Mouse (Mus musculus) small intestine, adult 2 months (tissue): ENCODE measurements around the gene Washc4. TPM values are rescaled to one million over a fixed set of nuclear protein-coding genes. Genes with fewer than 3 reads are reported as not detected.

Source experiments
- H3K27ac ChIP-seq: fragments of 200-500 bp; 2 replicates; pipeline ENCODE4 v1.5.1; 2012; ENCODE audit warnings: low read depth, low read length, control low read depth, inconsistent platforms; ENCODE audit not compliant: insufficient read depth
- H3K27me3 ChIP-seq: fragments of 200-500 bp; 2 replicates; pipeline ENCODE4 v1.6.1; 2012; ENCODE audit warnings: mild to moderate bottlenecking, moderate library complexity, low read length, inconsistent platforms; ENCODE audit not compliant: control insufficient read depth, insufficient read depth
- H3K36me3 ChIP-seq: fragments of 200-500 bp; 2 replicates; pipeline ENCODE4 v1.6.1; 2012; ENCODE audit warnings: mild to moderate bottlenecking, low read length, control low read depth, inconsistent platforms; ENCODE audit not compliant: control insufficient read depth, insufficient read depth
- H3K4me1 ChIP-seq: fragments of 200-500 bp; 2 replicates; pipeline ENCODE4 v1.6.1; 2012; ENCODE audit warnings: low read length, inconsistent platforms, mixed read lengths; ENCODE audit not compliant: control insufficient read depth, insufficient read depth, insufficient read length
- H3K4me3 ChIP-seq: fragments of 200-500 bp; 2 replicates; pipeline ENCODE4 v1.5.1; 2012; ENCODE audit warnings: low read depth, mild to moderate bottlenecking, control low read depth, inconsistent platforms, low read length, moderate library complexity
- CTCF ChIP-seq: fragments of 200-500 bp; IDR thresholded peaks from 2 replicates; pipeline ENCODE4 v1.5.1; 2012; ENCODE audit warnings: low read depth, mild to moderate bottlenecking, control low read depth, inconsistent platforms, low read length, moderate library complexity, mixed read lengths; ENCODE audit not compliant: insufficient replicate concordance, insufficient read length; ENCODE audit errors: extremely low read depth
- POLR2A ChIP-seq: fragments of 200-500 bp; IDR thresholded peaks from 2 replicates; pipeline ENCODE4 v1.6.1; 2012; ENCODE audit warnings: low read depth, mild to moderate bottlenecking, control low read depth, inconsistent platforms, low read length, moderate library complexity
- WGBS: fragments of 180-500 bp; shearing (Covaris S2); methylation state at CpG from one replicate; pipeline ENCODE4 v1.1.7; 2018; 5-methylcytosine and 5-hydroxymethylcytosine counted together
- polyA plus RNA-seq: library from polyadenylated mRNA; depleted of rRNA; stranded (reverse); fragments of >200 nt; gene quantifications from 2 replicates; pipeline ENCODE4 v1.2.3, GENCODE M21; 2012

Washc4 gene
- polyA plus RNA-seq, 1 experiment: 0.57 TPM

DNA sequence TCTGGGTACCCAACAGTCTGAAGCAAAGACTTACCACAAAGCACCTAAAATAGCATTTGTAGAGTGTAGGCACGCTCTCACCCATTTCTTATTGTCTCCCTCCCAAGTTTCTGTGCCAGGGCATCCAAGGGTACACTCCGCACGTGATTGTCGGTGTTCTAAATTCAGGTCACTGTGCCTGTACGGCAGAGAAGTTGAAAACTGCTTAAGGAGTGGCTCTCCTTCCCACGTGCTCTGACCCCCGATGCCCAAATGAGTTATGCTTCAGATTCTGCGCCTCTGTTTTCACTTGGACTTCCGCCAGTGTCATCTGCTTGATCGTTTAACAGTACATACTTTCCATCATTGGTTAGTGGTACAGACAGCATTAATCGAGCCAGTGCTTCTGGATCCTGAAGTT, 57.1 kb downstream of the Washc4 start:
- WGBS: 80% methylated on average over 11 of the region's 11 CpGs
- TF ChIP-seq CTCF: no peak
- TF ChIP-seq POLR2A: no peak
- H3K36me3 ChIP-seq: peaks cover 46% of the 10 kb centered on the region

DNA sequence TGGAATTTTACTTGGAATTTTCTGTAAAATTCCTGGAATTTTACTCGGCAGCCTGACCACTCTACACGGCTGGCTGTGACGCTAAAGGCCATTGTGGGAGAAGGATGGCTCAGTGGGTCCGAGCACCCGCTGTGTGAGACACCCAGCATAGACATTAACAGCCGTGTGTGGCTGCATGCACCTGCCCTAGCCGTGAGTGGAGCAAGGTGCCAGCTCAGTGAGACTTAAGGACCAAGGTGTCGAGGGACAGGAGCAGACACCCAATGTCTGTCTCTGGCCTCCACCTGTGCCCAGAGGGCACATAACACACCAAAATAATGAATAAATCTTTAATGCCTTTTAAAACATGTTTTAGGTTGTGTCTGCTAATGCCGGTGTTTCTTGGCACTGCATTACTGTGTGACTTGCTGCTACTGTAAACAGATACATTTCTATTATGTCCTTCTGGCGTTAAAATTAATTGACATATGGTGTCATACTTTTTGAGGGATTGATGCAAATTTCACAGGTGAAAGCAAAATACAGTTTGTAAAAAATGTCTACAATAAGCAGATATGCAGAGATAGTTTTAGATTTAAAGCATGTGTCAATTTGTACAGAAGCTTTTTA, 60.5 kb downstream of the Washc4 start:
- WGBS: 88% methylated on average over 10 of the region's 10 CpGs
- Histone ChIP-seq H3K4me1 (no peaks in the 10 kb centered on the region), H3K4me3 (no peak overlapping the region), H3K27ac (no peak overlapping the region), H3K27me3 (no peaks in the 10 kb centered on the region), H3K36me3 (peaks cover 58% of the 10 kb centered on the region)
- no peak for TF ChIP-seq POLR2A

More for the DNA sequence above, 57.1 kb downstream of the Washc4 start:
- Histone ChIP-seq H3K27me3 (no peaks in the 10 kb centered on the region), H3K27ac (no peak overlapping the region), H3K4me3 (no peak overlapping the region), H3K4me1 (no peaks in the 10 kb centered on the region)

DNA sequence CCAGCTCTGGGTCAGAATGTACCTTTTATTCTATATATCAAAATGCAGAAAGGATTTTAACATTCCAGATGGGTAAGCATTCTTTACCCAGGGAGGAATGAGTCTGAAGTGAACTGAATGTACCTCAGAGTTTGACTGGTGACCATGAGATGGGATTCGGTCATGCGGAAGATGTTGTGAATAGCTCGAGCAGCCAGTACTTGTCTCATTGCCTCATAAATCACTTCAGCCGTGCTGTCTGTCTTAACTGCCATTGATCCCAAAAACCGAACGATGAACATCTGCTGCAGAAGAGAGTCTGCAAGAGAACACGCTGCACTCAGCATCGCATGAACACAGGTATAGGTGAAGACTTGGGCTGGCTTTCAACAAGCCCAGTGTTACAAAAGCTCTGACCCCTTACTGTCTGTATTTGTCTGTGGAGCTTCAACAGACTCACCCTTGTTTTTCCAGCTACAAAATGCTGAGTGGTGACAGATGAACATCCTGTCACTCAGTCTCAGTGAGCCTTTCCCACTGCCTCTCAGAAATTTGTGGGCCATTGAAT, 62.2 kb downstream of the Washc4 start:
- Histone ChIP-seq H3K4me3 (no peak overlapping the region), H3K27ac (no peak overlapping the region), H3K27me3 (no peaks in the 10 kb centered on the region), H3K36me3 (peaks cover 60% of the 10 kb centered on the region), H3K4me1 (no peaks in the 10 kb centered on the region)
- TF ChIP-seq CTCF: no peak
- TF ChIP-seq POLR2A: no peak
- 87% methylated on average over 8 of the region's 8 CpGs for WGBS

DNA sequence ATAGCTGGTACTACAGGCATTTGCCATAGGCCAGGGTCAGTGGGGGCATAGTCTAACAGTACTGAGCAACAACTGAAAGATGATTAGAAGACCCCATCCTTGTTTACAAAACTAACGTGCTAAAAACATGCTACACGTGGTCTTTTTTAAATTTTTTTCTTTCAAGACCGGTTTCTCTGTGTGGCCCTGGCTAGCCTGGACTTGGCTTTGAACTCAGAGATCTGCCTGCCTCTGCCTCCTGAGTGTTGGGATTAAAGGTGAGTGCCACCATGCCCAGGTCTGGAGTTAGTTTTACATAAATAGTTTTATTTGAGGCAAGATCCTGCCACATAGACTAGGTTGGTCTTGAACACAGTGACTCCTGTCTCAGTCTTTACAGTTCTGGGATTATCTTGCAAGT, 63.6 kb downstream of the Washc4 start:
- Histone ChIP-seq H3K27me3 (no peaks in the 10 kb centered on the region), H3K4me3 (no peak overlapping the region), H3K4me1 (no peaks in the 10 kb centered on the region), H3K27ac (no peak overlapping the region), H3K36me3 (peaks cover 60% of the 10 kb centered on the region)
- 88% methylated on average over 3 of the region's 3 CpGs for WGBS
- TF ChIP-seq POLR2A: no peak
- TF ChIP-seq CTCF: no peak

DNA sequence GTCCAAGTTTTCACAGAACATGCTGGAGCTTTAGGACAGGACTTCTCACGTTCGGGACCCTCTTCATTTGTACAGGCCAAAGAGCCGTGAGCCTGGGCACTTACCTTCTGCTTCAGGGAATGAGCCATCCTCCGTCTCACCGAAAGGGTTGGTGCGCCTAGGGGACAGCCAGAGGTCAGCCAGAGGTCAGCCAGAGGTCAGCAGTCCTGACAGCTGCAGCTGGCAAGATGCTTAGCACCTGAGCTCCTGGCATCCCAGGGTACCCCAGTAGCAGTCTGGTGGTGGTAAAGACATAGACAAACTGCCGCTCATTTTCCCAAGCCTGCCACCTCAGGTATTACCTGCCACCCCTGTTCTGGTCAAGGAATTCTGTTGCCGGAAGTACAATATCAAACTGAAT, 65.0 kb downstream of the Washc4 start:
- no peak overlapping the region for H3K27ac ChIP-seq
- 89% methylated on average over 8 of the region's 8 CpGs for WGBS
- H3K4me3 ChIP-seq: no peak overlapping the region
- peaks cover 57% of the 10 kb centered on the region for H3K36me3 ChIP-seq
- no peaks in the 10 kb centered on the region for H3K4me1 ChIP-seq
- H3K27me3 ChIP-seq: no peaks in the 10 kb centered on the region
- TF ChIP-seq POLR2A (no peak), CTCF (no peak)

DNA sequence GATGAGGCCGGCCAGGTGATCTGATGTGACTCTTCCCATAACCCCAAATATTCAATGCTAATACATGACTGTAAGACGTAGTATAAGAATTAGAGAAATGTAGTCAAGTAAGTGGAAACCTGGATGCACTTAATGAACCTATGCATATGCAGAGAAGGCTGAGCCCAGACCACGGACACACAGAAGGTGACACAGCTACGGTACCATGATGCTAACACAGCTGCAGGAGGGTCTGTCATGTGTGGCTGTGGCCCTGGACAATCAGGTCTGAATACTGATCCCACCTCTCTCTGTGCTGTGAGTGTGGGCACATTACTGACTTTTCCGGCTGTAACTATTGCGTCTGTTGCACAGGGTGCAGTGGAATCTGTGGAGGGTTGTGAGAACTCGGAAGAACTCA, 67.0 kb downstream of the Washc4 start:
- 97% methylated on average over 7 of the region's 7 CpGs for WGBS
- H3K27ac ChIP-seq: no peak overlapping the region
- no peaks in the 10 kb centered on the region for H3K27me3 ChIP-seq
- TF ChIP-seq CTCF (no peak), POLR2A (no peak)
- no peaks in the 10 kb centered on the region for H3K4me1 ChIP-seq
- H3K36me3 ChIP-seq: peaks cover 50% of the 10 kb centered on the region
- no peak overlapping the region for H3K4me3 ChIP-seq

DNA sequence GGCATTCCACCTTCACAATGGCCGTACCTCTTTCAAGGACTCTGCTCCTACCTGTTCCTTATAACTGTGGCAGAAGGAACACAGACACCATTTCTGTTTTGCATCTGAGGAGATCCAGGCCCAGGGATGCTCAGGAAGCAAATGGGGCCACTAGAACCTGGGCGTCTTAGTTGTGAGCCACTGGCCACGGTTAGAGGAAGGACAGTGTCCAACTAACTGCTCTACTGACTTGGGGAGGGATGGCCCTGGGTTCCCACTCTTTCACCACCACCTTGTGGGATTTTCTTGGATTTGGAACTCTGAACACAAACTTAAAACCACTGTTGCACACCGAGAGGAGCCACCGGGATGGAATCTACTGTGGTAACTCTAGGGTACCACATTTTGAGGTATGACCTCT, 68.3 kb downstream of the Washc4 start:
- Histone ChIP-seq H3K27ac (no peak overlapping the region), H3K36me3 (peaks cover 42% of the 10 kb centered on the region), H3K4me1 (no peaks in the 10 kb centered on the region), H3K4me3 (no peak overlapping the region), H3K27me3 (no peaks in the 10 kb centered on the region)
- 93% methylated on average over 5 of the region's 5 CpGs for WGBS
- no peak for TF ChIP-seq POLR2A
- no peak for TF ChIP-seq CTCF
